Mouse (Mus musculus) liver, embryonic 11.5 days (tissue): ENCODE measurements around the gene Hapln4. TPM values are rescaled to one million over a fixed set of nuclear protein-coding genes. Genes with fewer than 3 reads are reported as not detected.

Experiments used
- ATAC-seq: fragments of 200-750 bp; cut with Nextera tagmentation; replicated peaks from 2 replicates; pipeline ENCODE4 v1.8.0; 2017; ENCODE audit warnings: moderate number of reproducible peaks, mild to moderate bottlenecking, moderate TSS enrichment, moderate library complexity; ENCODE audit not compliant: low FRiP score
- DNase-seq: peaks from one replicate; pipeline ENCODE4 v3.0.0-alpha.2; 2017; ENCODE audit warnings: low spot score
- H3K27ac ChIP-seq: fragments of 300-500 bp; sonication (generic); 2 replicates; pipeline ENCODE4 v1.5.1; 2014; ENCODE audit warnings: mild to moderate bottlenecking, low read depth, low read length, control low read depth
- H3K27me3 ChIP-seq: fragments of 300-500 bp; sonication (generic); replicated peaks from 2 replicates; pipeline ENCODE4 v1.6.1; 2014; ENCODE audit warnings: low read length, mixed read lengths; ENCODE audit not compliant: control insufficient read depth, insufficient read depth
- H3K36me3 ChIP-seq: fragments of 300-500 bp; sonication (generic); 2 replicates; pipeline ENCODE4 v1.6.1; 2014; ENCODE audit warnings: mild to moderate bottlenecking, low read length, moderate library complexity, mixed read lengths; ENCODE audit not compliant: control insufficient read depth, insufficient read depth
- H3K4me1 ChIP-seq: fragments of 300-500 bp; sonication (generic); replicated peaks from 2 replicates; pipeline ENCODE4 v1.6.1; 2014; ENCODE audit warnings: low read length, mixed read lengths; ENCODE audit not compliant: control insufficient read depth, insufficient read depth
- H3K4me2 ChIP-seq: fragments of 300-500 bp; sonication (generic); 2 replicates; pipeline ENCODE4 v1.6.1; 2014; ENCODE audit warnings: mild to moderate bottlenecking, control low read depth, moderate library complexity
- H3K4me3 ChIP-seq: fragments of 300-500 bp; sonication (generic); 2 replicates; pipeline ENCODE4 v1.5.1; 2014; ENCODE audit warnings: low read depth, low read length, control low read depth
- H3K9ac ChIP-seq: fragments of 300-500 bp; sonication (generic); 2 replicates; pipeline ENCODE4 v1.6.1; 2014; ENCODE audit warnings: low read depth, low read length, control low read depth
- H3K9me3 ChIP-seq: fragments of 300-500 bp; sonication (generic); 2 replicates; pipeline ENCODE4 v1.6.1; 2016; ENCODE audit warnings: low read length, inconsistent platforms, mixed read lengths; ENCODE audit not compliant: control insufficient read depth
- WGBS: fragments of 180-500 bp; shearing (Covaris S2); extraction: QIAGEN DNeasy Blood & Tissue Kit; methylation state at CpG from one replicate; pipeline ENCODE4 v1.1.7; 2014; 5-methylcytosine and 5-hydroxymethylcytosine counted together
- polyA plus RNA-seq: library from polyadenylated mRNA; unstranded; fragments of >200 nt; fragmentation: Nextera tagmentation; extraction: Ambion mirVana; gene quantifications from 2 replicates; pipeline ENCODE4 v1.2.1, GENCODE M21; 2014

Gene Hapln4
- polyA plus RNA-seq, 1 experiment from 2014 or later: 0.27 TPM

DNA sequence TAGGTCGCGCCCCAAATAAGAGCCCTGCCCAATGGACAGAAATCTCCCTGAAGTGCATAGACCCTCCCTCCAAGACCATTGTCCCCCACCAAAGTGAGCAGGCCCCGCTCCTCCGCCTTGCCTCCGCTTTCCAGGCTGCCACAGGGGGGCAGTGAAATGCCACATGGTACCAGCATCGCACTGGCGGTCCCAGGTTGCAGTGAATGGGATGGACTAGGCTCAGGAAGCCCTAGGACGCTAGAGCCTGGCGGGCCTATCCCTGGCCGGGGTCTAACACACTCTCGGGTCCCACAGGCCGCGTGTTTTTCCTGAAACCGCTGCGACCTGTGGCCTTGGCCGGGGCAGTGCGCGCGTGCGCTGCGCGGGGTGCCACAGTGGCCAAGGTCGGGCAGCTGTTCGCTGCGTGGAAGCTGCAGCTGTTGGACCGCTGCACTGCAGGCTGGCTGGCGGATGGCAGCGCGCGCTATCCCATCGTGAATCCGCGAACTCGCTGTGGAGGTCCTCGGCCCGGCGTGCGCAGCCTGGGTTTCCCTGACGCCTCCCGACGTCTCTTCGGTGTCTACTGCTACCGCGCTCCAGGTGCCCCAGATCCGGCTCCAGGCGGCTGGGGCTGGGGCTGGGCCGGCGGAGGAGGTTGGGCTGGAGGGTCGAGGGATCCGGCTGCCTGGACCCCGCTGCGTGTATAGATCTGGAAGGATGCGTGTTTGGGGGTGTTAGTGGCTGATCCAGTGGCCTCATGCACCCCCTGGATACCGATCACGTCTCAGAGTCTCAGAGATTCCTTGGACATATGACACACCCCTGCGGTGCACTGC, 4.8 kb downstream of the Hapln4 start:
- DNase-seq: no peak
- Histone ChIP-seq H3K27ac (no peak overlapping the region), H3K36me3 (no peaks in the 10 kb centered on the region), H3K9ac (no peak overlapping the region), H3K27me3 (peaks cover 83% of the 10 kb centered on the region), H3K4me3 (peak overlapping the region; percentile 28), H3K4me2 (peak overlapping the region; percentile 54), H3K4me1 (peaks cover 8% of the 10 kb centered on the region), H3K9me3 (no peaks in the 10 kb centered on the region)
- WGBS: 7% methylated on average over 56 of the region's 56 CpGs
- ATAC-seq: no peak

GRCm38 (mm10) chr8:70089296-70089960, 6.2 kb downstream of the Hapln4 start:
- H3K9me3 ChIP-seq: no peaks in the 10 kb centered on the region
- ATAC-seq (no peak), DNase-seq (no peak)
- peaks cover 3% of the 10 kb centered on the region; the same call in 1 of the 2 replicates for H3K4me1 ChIP-seq
- no peak overlapping the region for H3K4me2 ChIP-seq
- no peak overlapping the region for H3K4me3 ChIP-seq
- H3K9ac ChIP-seq: no peak overlapping the region
- no peak overlapping the region for H3K27ac ChIP-seq
- WGBS: 55% methylated on average over 9 of the region's 9 CpGs
- no peaks in the 10 kb centered on the region for H3K36me3 ChIP-seq
- peaks cover 73% of the 10 kb centered on the region for H3K27me3 ChIP-seq

DNA sequence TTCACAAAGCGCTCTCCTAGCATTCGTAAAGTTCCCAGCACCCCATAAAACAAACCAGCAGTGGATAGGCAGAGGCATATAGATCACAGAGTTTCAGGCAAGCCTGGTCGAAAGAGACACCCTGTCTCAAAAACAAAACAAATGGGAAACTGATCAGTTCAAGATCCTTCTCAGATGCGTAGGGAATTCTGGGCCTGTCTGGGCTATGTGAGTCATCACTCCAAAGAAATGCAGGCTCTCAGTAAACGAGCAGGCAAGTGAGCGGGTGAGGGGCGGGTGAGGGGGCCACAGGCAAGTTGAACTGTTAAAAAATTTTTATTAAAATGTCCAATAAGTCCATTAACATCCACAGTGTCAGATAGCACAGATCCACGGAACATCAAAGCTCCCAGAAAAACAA, 9.5 kb downstream of the Hapln4 start:
- H3K36me3 ChIP-seq: no peaks in the 10 kb centered on the region
- no peak for DNase-seq
- H3K4me1 ChIP-seq: no peaks in the 10 kb centered on the region
- H3K9me3 ChIP-seq: no peaks in the 10 kb centered on the region
- H3K27ac ChIP-seq: no peak overlapping the region
- no peak overlapping the region for H3K4me2 ChIP-seq
- WGBS: 50% methylated on average over 8 of the region's 8 CpGs
- no peak for ATAC-seq
- H3K27me3 ChIP-seq: peaks cover 42% of the 10 kb centered on the region
- H3K4me3 ChIP-seq: no peak overlapping the region
- H3K9ac ChIP-seq: no peak overlapping the region

GRCm38 (mm10) chr8:70099276-70099675, 16.0 kb downstream of the Hapln4 start:
- Histone ChIP-seq H3K27me3 (peaks cover 4% of the 10 kb centered on the region; the same call in 1 of the 2 replicates), H3K9ac (no peak overlapping the region), H3K4me2 (no peak overlapping the region), H3K4me3 (no peak overlapping the region), H3K36me3 (no peaks in the 10 kb centered on the region), H3K27ac (no peak overlapping the region), H3K4me1 (no peaks in the 10 kb centered on the region), H3K9me3 (no peaks in the 10 kb centered on the region)
- WGBS: 63% methylated on average over 8 of the region's 8 CpGs
- DNase-seq (no peak), ATAC-seq (no peak)

- DNase-seq: no peak
- no peak overlapping the region for H3K4me3 ChIP-seq
- H3K9ac ChIP-seq: no peak overlapping the region
- H3K4me1 ChIP-seq: no peaks in the 10 kb centered on the region
- no peak overlapping the region for H3K4me2 ChIP-seq
- ATAC-seq: no peak
- H3K9me3 ChIP-seq: no peaks in the 10 kb centered on the region
- no peaks in the 10 kb centered on the region for H3K36me3 ChIP-seq
- 74% methylated on average over 8 of the region's 8 CpGs for WGBS
- H3K27ac ChIP-seq: no peak overlapping the region
- H3K27me3 ChIP-seq: peaks cover 2% of the 10 kb centered on the region; the same call in 1 of the 2 replicates
These were observed 17.0 kb downstream of the Hapln4 start for GRCm38 (mm10) chr8:70100241-70100640.

DNA sequence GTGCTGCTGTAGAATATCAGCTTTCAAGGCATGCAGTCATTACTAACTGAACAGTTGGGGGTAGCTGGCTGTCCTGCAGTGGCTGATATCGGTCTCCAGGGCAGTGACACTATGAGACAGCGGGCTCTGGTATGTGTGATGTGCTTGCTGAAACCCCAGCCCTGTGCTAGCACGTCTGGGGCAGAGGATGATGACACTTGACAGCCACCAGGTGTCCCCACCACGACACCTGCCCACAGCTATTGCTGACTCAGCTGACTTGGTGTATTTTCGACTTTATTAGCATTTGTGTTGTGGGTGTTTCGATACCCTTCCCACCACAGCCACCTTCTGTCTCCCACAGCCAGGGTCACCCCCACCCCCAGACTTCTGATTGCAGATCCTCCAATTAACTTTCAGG, 21.2 kb downstream of the Hapln4 start:
- 13% methylated on average over 6 of the region's 6 CpGs for WGBS
- DNase-seq (no peak), ATAC-seq (peak; percentile 53; the same call in 1 of the 2 replicates)
- no peak overlapping the region for H3K4me2 ChIP-seq
- H3K4me1 ChIP-seq: no peaks in the 10 kb centered on the region
- no peaks in the 10 kb centered on the region for H3K9me3 ChIP-seq
- peaks cover 13% of the 10 kb centered on the region for H3K27me3 ChIP-seq
- no peak overlapping the region for H3K27ac ChIP-seq
- no peaks in the 10 kb centered on the region for H3K36me3 ChIP-seq
- no peak overlapping the region for H3K9ac ChIP-seq
- H3K4me3 ChIP-seq: no peak overlapping the region

DNA sequence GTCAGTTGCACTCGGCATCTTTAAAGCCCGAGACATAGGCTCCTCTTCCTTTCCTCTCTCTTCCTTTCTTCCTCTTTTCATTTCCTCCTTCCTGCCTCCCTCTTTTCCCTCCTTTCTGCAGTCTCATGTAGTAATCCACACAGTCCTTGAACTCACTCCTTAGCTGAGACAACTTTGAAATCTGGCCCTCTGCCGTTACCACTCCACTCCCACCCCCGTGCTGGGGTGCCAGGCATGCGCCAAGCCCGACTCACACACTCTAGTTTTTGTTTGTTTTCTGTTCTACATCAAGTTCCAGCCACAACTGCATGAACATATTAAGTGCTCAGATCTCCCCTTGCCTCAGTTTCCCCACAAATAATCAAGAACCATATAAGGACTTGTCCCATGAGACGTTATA, 21.7 kb downstream of the Hapln4 start:
- Histone ChIP-seq H3K27me3 (peaks cover 17% of the 10 kb centered on the region), H3K4me3 (no peak overlapping the region), H3K9me3 (no peaks in the 10 kb centered on the region), H3K4me1 (no peaks in the 10 kb centered on the region), H3K9ac (no peak overlapping the region), H3K4me2 (no peak overlapping the region), H3K36me3 (no peaks in the 10 kb centered on the region), H3K27ac (no peak overlapping the region)
- 69% methylated on average over 7 of the region's 7 CpGs for WGBS
- no peak for ATAC-seq
- no peak for DNase-seq

DNA sequence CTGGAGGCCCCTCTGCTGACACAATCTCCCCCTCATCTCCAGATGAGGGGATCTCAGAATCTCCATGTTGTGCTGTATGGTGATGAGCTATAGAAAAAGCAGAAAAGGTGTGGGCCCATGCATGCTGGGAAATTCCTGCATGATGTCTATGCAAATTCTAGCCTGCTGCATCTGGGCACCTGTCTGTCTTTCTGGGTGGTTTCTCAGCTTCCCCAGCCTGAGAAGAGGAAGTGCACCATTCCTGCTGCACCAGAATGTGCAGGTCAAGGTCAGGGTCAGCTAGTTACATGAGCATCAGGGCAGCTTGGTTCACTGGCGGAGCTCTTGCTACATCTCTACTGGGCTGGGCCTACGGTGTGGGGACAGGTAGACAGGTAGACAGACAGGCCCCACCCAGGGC, 27.2 kb downstream of the Hapln4 start:
- no peak overlapping the region for H3K4me2 ChIP-seq
- H3K27ac ChIP-seq: no peak overlapping the region
- no peaks in the 10 kb centered on the region for H3K9me3 ChIP-seq
- peaks cover 72% of the 10 kb centered on the region for H3K27me3 ChIP-seq
- H3K4me1 ChIP-seq: no peaks in the 10 kb centered on the region
- no peaks in the 10 kb centered on the region for H3K36me3 ChIP-seq
- no peak for DNase-seq
- H3K9ac ChIP-seq: no peak overlapping the region
- ATAC-seq: no peak
- 76% methylated on average over 2 of the region's 2 CpGs for WGBS
- H3K4me3 ChIP-seq: no peak overlapping the region
